Mouse (Mus musculus) telencephalon, adult 2 months (tissue): ENCODE measurements around the gene Runx2.

Experiments used
- DNase-seq: peaks from one replicate; pipeline ENCODE4 v3.0.0-alpha.2; 2011; ENCODE audit warnings: low read depth, low spot score

The Runx2 gene

DNA sequence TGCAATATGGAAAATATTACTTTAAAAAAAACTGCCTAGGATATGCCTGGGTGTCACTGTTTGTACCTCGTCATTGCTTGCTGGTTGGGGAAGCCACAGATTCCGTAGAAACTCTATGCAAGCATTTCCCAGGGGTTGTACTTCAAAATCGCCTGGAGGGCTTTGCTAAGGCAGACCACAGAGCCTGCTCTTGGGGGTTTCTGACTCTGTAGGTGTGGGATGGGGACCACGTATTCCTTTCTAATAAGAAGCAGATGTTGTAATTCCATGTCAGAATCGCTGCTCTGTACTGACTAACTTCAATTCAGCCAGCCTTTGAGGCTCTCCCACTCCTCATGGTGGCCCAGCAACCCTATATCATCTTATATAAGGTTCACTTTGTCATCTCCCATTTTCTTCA lies 46.1 kb downstream of the Runx2 start:
- no peak for DNase-seq

DNA sequence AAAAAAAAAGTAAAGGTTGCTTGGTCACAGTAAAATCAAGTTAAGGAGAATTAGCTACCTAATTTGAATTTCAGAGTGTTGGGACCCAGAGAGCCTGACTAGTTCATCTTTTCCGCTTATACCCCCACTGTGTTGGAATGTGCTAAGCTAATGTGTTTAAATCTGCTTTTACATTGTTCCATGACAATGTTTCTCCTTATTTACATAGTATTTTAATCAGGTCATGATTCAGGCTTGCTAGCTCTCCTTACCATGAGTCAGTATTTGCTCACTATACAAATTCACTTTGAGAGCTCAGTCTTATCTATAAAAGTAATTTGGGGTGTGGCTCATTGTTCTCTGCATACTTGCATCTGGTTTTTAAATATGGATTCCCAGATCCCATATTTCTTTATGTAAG lies 47.2 kb downstream of the Runx2 start:
- DNase-seq: no peak

DNA sequence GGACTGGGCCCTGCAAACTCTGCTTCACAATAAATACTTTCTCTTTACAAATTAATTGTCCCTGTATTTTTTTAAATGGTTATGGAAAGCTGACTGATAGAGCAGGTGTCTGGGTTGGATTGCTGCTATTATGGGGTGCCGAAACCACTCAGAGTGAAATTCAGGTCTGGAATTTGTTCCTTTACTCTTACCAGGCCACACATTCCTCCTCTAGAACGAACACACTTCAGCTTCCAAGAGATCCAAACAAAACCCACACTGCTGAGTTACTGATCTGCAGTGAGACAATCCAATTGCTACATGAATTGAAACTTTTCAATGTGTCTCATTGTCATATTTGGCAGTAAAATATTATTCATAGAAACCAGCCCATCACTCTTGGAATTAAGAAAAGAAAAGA lies 47.6 kb downstream of the Runx2 start:
- no peak for DNase-seq

DNA sequence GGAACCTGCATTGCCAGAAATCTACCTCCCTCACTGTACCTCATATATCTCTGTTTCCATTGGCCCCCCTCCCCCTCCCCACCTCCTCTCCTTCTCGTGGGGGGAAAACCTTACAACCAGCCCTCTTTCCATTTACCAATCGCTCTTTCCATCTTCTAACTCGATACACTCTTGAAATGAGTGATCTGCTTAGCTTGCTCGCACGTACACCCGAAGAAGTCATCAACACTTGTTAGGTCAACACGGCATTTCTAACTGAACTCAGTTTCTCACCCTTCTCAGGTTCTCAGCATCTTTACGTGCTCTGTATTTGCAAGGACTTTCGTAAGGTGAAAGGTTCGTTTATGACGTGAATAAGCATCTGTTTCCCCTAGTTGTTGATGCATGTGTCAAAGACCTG lies 48.3 kb downstream of the Runx2 start:
- no peak for DNase-seq

- DNase-seq: no peak
Observed at GRCm38 (mm10) chr17:44745378-44745777, 69.2 kb downstream of the Runx2 start.

DNA sequence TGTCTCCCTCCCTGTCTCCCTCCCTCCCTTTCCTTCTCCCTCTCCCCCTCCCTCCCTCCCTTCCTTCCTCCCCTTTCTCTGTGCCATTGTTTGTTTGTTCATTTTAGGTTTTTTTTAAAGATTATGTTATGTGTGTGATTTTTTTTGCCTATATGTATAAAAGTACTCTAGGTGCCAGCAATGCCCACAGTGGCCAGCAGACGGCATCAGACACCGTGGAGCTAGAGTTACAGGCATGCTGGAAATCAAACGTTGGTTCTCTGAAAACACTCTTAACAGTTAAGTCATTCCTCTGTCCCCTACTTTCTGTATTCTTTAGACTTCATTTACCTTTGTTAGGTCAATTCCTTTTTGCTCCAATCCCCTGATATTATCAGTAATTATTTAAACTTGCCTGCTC lies 70.8 kb downstream of the Runx2 start:
- no peak for DNase-seq

DNA sequence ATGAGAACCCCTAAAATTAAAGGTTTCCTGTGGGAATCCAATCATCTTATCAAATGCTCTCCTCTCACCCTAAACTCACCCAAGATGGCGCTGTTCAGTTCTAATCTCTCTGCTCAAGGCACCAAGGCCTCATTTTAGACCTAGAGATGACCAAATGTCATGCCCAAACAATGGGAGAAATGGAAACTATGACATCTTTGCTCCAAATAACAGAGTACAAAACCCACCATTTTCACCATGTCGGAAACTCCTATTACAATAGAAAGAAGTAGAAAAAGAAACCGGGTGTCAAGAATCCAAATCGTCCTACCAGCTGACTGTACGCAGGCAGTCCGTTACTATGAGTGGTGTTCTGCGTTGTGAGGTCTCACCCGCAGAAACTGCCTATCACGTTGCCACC lies 72.4 kb downstream of the Runx2 start:
- no peak for DNase-seq

- no peak for DNase-seq
Observed at GRCm38 (mm10) chr17:44738121-44738637, 76.4 kb downstream of the Runx2 start.

DNA sequence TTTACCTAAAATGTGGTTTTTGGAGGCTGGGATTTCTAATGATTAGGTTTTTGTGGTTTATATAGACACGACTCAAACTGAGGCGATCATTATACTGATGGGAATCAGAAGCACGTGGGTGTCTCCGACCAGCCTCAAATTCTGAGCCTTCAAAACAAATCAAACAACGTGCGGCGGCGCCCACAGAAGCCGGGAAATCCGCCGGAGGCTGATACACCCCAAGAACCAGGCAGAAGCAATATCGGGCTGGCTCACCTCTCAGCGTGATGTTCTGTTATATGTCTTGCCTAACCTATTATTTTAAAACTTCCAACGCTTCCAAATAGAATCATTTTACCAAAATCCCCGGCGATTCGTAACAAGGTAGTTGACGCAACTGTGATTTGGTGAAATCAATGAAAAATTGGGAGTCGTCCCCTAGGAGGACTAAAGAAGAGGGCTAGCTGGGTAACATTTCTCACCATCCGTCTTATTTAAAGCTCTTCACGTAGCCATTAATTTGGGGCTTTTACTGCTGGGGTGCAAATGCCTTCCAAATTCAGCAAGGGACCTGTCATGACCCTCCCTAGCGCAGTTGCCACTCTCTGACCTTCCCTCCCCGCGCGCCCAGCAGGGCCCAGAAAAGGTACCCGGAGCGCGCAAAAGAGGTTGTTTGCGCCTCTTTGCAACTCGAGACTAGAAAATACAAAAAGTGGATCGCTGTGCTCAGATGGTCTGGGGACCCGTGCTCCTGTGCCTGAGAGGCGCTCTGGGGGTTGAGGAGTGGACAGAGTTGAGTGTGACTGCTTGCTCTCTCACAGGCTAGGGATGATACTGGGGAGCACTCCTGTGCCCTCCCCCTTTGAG lies 77.1 kb downstream of the Runx2 start:
- no peak for DNase-seq

GRCm38 (mm10) chr17:44735991-44736561 lies 78.5 kb downstream of the Runx2 start:
- no peak for DNase-seq

DNA sequence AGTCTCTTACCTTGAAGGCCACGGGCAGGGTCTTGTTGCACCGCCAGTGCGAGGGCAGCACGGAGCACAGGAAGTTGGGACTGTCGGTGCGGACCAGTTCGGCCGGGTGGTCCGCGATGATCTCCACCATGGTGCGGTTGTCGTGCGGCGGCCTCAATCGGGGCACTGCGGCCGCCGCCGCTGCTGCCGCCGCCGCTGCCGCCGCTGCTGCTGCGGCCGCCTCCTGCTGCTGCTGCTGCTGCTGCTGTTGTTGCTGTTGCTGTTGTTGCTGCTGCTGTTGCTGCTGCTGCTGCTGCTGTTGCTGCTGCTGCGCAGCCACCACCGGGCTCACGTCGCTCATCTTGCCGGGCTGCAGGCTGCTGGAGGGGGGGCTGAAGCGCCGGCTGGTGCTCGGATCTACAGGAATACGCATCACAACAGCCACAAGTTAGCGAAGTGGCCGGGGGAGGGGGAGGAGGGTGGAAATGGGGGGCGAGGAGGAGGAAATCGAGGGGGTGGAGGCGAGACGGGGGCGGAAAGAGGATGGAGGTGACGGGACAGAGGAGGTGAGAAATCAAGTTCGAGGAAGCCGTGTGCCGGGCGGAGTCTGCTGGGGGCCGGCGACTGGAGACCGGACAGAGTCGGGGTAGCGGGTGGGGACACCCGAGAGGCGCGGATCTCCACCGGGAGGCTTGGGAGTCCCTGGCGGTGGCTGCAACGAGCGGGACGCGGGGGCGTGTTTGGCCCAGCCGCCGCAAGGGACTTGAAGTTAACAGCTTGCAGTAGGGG lies 79.2 kb downstream of the Runx2 start:
- no peak for DNase-seq

GRCm38 (mm10) chr17:44734501-44735222 lies 79.9 kb downstream of the Runx2 start:
- DNase-seq: no peak

DNA sequence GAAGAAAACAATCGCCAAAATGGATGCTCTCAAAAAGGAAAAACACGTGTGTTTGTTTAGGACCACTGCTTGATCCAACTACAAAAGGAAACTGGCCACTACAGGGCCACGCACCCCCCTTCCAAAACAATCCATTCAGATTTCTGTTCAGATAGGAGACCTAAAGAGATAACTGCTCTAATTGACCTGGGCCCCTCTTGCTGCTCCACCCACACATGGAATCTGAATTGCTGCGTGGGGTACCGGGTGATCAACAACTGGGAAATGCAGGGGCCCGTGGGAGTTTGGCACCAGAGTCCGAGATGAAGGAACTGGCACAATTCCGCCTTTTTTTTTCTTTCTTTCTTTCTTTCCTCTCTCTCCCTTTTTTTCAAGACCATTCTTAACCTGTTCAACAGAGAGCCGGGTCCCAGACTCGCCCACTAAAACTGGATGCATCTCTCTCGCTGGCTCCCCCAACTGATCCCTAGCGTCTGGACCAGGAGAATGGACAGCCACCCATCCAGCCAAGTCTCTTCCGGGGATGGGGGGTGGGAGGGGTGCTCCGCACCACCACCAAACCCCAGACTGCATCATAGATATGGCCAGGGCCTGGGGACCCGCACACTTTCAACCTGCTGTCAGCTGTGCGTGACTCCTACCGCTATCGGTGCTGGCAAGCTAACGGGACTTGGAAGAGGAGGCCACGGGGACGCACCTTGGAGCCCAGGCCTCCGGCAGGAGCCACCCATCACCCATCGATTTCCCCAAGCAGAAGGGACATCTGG lies 80.9 kb downstream of the Runx2 start:
- DNase-seq: no peak

- DNase-seq: no peak
Observed at GRCm38 (mm10) chr17:44728464-44728863, 86.1 kb downstream of the Runx2 start.

DNA sequence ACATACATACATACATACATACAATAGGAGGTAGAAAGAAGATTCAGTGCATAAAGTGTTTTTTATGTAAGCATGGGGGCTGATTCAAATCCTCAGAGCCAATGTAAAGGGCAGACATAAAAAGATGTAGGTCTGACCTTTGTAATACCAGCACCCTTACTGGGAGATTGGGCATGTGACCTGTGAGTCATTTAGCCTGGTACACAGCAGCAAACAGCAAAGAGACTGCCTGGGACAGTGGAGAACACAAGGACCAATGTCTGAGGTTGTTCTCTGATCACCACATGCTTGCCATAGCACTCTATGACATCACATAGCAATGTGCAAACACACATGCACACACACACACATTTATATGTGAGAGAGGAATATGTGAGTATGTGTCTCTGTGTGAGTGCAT lies 86.9 kb downstream of the Runx2 start:
- no peak for DNase-seq

- DNase-seq: no peak
Observed at GRCm38 (mm10) chr17:44724805-44725480, 89.7 kb downstream of the Runx2 start.

GRCm38 (mm10) chr17:44724255-44724654 lies 90.3 kb downstream of the Runx2 start:
- DNase-seq: no peak

DNA sequence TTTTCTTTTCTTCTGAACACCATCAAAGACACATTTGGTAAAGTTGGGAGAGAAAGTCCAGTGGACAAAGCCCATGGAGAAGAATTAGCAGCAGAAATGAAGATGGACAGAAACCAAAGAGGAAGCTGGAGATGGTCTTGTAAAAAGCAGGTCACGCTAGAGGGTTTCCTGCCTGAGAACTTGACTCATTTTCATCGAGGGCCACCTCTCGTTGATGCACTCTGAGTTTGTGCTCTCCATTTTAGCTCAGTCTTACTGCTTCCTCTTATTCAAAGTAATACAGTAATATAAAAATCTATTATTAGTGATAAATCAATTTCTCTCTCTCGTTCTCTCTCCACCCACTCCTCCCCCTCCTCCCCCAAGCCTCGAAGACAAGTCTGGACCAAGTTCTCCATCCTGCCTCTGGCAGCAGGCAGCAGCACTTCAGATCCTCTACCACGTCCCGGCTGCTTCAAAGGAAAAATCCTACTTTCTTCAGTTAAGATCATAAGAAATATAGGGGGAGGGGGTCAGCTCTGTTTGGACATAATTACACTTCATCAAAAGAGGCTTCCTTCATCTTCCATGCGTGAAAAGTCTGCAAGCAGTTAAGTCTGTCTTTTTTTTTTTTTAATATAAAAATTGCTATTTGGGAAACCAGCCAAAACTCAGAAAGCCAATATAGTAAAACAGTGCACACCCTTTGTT lies 92.3 kb downstream of the Runx2 start:
- no peak for DNase-seq

GRCm38 (mm10) chr17:44718591-44718990 lies 96.0 kb downstream of the Runx2 start:
- DNase-seq: no peak

DNA sequence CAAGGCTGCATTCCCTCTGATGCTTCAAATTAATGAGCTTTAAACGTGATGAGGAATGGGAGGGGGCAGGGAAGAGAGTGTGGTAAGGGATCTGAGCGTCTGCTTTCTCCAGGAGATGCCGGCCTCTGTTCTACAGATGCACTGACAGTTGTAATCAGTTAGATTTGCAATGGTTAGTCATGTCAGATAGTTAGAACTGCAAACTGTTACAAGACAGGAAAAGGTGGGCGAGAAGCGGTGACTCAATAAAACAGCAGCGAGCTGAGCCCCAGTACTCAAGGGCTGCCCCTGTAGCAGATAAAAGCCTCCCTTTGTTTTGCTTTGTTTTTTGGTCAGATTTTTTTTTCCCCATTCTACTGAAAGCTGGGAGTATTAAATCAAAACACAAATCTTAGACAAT lies 96.6 kb downstream of the Runx2 start:
- no peak for DNase-seq
